Mouse (Mus musculus) ZHBTc4 (cell line): ENCODE measurements around the gene Lmna.

Source experiments
- DNase-seq: peaks from one replicate; pipeline ENCODE4 v3.0.0-alpha.2; 2011; ENCODE audit warnings: low read depth, low spot score

Lmna gene

DNA sequence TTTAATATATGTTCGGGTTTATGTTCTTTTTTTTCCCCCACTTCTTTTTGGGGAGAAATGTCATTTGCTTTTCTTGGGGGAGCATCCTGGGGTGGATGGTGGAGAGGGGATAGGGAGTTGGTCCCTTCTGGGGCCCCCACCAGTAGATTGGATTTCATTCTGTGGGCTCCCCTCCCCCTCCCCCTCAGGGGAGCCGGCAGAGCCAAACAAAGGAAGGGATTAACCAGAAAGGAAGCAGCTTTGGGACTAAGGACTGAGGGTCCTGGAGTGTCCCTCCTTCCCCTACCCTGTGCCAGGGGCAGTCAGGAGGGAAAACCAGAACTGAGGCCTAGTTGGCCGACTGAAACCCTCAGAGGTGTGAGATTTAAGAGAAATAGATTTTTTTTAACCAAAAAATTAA, 29.6 kb upstream of the Lmna start:
- no peak for DNase-seq

DNA sequence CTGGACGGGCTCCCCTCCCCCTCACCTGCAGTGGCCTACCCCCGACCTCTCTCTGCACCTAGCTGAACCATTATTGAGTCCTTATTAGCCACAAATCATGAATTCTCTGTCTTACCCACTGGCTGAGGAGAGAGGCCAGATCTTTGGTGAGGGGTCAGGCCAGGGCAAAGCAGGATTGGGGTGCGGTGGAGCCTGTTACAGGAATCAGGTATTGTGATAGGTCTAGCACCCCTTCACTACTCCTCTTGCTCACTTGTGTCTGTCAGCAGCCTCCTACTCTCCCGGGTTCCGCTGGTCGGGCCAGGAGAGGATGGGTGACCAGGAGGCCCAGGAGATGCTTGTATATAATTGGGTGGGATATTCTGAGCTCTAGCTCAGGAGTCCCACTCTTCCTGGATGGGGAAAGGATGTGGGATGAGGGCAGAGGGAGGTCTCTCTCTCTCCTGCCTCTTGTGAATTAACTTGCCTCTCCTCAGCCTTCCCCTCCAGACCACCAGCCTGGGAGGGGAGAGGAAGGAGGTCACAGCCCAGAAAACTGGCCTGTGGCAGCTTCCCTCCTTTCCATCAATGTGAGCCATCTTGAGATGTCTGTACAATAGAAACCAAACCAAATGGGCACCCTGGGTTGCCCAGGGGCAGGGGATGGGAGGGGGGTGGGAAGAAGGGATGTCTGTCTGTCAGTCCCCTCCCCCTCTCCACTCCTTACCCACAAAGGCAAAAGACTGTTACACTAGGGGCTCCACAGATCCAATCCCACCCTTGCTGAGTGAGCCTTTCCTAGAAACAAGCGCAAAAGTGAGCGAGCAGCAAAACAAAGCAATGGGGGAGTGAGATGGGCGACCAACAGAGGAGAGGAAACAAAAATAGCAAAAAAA, 28.8 kb upstream of the Lmna start:
- DNase-seq, result no peak

DNA sequence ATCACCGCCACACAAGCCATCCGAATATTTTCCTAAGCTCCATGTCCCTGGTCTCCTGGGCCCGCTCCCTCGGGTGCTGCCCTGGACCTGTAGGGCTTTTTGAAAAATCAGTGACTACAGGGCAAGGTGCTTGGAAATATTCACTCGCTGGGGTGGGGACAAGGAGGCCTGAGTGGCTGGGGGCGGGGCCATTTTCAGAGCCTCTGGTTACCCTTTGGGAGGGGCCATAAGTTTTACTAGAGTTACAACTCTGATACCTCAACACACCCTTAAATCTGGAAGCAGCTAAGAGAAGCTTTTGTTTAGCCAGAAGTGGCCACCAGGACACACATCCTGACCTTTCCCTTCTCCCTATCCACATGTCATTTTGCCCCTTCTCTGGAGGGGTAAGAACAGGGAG, 27.4 kb upstream of the Lmna start:
- DNase-seq, result no peak

DNA sequence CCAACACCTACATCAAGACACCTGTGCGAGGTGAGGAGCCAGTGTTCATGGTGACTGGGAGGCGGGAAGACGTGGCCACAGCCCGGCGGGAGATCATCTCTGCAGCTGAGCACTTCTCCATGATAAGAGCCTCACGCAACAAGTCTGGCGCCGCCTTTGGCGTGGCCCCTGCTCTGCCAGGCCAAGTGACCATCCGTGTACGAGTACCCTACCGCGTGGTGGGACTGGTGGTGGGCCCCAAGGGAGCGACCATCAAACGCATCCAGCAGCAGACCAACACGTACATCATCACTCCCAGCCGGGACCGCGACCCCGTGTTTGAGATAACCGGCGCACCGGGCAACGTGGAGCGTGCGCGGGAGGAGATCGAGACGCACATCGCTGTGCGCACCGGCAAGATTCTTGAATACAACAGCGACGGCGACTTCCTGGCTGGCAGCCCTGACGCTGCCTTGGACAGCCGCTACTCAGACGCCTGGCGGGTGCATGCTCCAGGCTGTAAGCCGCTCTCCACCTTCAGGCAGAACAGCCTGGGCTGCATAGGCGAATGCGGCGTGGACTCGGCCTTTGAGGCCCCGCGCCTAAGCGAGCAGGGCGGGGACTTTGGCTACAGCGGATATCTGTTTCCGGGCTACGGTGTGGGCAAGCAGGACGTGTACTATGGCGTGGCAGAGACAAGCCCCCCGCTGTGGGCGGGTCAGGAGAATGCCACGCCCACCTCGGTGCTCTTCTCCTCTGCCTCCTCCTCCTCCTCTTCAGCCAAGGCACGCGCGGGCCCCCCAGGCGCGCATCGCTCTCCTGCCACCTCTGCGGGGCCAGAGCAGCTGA, 26.6 kb upstream of the Lmna start:
- DNase-seq, result peak; percentile 82

DNA sequence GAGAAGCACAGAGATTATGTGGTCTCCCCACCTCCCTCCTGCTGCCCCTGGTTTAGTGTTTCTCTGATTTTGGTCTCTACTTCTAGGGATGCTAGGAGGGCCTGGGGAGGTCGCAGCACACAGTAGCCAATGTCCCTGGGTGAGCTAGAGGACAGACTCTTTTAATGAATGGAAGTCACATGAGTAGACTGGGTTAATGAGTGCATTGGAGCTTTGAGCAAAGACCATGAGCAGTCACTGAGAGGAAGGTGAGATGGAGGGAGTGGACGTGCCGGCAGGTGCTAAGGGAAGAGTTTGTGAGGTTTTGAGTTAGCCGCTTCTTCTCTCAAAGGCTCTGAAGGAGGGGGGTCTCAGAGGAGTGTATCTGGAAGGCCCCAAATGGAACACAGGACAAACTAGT, 25.8 kb upstream of the Lmna start:
- no peak for DNase-seq

DNA sequence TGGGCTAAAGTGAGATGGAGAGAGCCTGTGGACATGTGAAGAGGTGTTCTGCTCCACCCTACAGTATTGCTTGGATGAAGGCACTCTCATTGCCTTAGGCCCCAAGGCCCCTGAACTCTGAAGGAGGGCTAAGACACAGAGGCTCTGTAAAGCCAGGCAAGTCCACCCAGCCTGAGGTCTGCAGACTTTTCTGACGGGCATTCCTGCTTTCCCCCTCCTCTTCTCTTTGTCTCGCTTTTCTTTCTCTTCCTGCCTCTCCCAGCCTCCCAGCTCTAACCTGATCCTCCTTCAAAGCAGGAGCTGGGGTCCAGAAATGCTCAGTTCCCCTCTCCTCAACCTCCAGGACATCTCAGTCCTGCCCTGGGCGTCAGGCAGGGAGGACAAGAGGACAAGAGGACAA, 25.2 kb upstream of the Lmna start:
- no peak for DNase-seq

DNA sequence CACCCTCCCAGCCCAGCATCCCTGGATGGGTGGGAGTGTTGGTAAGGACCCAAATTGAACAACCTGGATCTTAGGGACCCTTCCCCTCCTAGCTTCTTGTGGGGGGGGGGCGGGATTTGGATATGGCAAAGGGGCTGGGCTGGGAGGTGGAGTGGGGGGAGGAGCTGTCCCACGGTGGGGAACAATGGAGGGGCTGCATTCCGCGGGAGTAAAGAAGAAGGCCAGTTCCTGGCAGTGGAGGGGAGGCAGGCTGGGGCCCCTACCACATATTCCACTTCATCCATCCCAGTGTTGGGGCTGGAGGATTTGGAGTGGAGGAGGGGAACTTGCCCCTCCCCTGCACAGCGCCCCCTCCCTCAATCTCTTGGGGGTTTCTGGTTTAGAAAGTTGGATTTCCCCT, 23.9 kb upstream of the Lmna start:
- DNase-seq, result no peak

DNA sequence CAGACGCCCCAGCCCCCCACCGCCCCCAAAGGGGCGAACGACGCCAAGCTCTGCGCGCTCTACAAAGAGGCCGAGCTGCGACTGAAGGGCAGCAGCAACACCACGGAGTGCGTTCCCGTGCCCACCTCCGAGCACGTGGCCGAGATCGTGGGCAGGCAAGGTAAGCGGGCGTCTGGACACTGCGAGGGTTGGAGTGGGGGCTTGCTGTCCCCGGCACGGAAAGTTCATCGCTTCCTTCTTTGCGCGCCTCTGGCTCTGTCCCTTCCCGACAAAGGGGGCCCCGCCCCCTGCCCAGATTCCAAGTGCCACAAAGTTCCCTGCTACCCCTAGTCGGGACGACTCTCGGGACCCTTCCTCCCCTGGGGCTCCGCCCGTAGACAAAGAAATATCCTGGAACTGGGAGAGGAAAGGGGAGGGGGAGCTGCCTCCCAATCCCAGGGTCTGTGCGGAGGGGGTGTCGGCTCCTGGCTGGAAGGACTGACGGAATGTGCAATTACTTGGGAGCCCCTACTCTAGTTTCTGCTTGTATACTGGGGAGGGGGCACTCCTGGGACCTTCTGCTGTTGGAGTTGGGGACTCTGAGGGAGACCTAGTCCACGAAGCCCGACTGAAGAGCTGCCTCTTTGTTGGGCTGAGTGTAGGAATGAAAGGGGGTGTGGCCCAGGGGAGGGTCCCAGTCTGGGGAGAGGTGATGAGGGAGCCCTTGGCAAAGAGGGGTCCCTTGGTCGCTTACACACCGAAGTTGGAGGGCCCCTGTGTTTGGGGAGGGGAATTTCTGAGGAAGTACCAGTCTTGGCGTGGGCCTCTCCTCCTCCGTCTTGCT, 23.1 kb upstream of the Lmna start:
- peak; percentile 69 for DNase-seq

DNA sequence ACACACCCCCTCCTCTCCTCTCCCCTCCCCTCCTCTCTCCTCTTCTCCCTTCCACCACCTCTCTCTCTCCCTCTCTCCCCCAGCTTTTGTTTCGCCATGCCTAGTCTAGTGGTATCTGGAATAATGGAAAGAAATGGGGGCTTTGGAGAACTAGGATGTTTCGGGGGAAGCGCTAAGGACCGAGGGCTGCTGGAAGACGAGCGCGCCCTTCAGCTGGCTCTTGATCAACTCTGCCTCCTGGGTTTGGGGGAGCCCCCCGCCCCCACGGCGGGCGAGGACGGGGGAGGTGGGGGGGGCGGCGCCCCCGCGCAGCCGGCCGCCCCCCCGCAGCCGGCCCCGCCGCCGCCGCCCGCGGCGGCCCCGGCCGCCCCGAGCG, 22.5 kb upstream of the Lmna start, which contains the start of gene Mex3a:
Gene Mex3a (plus strand): TSS at position 97 of the 376 bp plus-strand sequence.
- no peak for DNase-seq

DNA sequence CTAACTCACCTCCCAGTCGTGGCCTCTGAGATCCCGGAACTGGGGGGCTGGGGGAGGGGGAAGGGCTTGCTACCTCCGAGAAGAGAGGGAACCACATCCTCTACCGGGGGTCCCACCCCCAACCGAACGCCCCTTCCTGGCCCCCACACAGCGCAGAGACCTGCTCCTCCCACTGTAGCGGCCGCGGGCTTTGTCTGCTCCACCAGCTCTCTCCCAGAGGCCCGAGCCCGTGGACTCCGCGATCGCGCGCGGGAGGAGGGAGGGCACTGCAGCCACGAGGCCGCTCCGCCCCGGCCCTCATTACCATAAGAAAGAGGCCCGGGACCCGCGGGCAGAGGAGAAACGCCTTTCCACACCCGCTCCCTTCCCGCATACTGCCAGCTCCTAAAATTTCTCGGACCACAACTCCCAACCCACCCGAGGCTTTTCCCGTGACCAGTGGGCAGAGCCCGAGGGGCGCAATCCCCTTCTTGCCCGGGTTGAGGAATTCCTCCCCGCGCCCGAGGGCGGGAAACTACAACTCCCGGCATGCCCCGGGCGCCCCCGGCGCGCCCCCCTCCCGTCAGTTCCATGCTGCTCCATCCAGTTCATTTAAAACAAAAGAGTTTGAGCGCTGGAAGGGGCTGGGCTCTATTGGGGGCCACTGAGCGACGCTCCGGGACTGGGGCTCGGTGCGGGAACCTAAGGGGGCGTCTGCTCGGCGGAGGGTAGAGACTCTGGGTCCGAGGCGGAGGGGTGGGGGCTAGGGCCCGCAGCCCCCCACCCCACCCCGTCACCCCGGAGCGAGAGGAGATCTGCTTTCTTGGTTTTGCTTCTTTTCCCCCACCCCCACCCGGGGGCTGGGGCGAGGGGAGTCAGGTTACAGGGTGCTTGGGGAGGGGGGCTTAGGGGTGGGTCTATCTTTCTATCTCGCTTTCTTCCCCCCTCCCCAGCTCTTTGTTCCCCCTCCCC, 21.9 kb upstream of the Lmna start:
- DNase-seq, result peak; percentile 94

DNA sequence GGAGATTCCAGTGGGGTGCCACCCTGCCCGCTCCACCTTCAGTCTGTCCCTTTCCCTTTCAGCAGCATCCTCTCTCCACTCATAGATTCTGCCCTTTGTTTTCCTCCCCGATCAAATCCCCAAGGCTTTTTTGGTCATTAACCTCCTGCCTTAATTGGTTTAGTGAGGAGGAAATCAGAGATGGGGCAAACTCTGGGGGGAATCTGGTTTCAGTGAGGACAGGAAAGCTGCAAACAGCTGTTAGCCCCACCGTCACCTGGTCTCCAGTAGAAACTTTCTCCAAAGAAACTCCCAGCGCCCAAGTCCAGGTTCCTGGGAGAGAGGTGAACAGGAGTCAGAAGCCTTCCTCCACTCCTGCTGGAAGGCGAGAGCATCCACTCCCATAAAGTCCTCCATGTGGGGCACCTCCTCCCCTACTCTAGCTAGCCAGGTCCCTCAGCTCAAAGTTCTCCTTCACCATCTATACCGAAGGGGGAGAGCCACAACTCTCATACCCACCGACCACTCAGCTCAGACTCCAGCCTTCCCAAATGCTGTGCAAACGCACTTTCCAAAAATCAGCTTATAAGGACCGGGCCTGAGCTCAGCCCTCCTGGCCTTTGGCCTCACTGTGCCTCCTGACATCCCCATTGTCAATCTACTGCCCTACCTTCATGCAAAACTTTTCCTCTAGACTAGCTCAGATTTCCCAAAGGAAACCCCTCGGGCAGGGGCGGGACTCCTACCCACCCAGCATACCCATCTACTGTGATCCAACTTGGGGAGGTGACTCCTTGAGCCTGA, 20.5 kb upstream of the Lmna start:
- peak; percentile 90 for DNase-seq

DNA sequence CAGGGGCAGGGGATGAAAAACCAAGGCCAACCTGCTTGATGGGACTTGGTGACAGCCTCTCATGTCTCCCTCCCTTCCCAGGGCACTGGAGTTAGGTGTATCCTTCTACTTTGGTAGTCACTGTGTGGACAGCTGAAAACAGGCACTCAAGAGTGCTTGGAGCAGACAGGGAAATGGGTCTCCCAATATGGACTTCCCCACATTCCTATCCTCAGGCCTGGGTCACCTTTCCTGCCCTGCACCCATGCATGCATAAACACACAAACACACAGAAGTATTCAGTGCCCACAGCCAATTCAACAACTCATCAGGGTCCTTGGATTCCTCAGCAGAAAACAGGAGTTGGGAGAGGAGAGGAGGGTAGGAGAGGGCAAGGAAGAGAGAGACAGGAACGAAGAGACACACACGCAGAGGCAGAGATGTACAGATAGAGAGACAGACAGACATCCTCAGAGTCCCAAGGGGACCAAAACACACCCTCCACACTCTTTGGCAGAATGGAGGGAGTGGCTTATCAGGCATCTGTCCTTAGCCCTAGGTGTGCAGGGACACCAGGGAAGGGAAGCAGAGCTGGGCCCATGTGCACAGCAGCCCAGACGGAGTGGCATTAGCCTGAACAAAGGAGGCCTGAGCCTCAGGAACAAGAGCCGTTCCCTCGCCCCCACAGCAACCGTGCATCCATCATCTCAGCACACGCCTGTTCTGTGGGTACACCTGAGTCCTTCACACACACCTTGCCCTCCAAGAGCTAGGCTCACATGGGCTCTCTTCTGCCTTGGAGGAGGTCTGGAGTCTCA, 19.6 kb upstream of the Lmna start:
- no peak for DNase-seq

DNA sequence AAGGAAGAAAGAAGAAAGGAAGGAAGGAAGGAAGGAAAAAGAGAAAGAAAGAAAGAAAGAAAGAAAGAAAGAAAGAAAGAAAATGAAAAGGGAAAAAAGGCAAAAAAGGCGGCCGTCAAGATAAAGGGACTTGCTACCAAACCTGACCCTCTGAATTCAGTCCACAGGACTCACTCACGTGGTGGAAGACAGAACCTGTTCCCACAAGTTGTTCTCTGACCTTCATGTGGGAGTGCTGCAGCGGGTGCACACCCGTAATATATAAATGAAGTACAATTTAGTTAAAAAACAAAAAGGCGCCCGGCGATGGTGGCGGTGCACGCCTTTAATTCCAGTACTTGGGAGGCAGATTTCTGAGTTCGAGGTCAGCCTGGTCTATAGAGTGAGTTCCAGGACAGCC, 18.9 kb upstream of the Lmna start:
- DNase-seq, result no peak

DNA sequence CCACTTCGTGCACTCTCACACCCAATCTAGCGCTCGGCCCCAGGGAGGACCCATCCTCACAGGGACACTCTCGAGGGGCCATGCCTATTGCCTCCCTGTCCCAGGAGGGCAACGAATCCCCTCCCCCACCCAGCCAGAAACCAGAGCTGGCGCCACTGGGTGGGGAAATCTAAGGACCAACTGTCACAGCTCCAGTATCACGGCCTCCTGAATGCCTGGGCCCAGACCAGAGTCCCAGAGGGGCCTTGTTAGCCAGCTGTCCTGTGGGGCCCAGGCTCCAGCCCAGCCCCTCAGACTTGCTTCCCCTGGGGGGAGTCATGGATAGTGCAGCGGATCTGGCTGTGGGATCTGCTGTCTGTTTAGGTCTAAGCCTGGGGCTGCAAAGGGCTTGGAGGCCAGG, 17.8 kb upstream of the Lmna start:
- no peak for DNase-seq

DNA sequence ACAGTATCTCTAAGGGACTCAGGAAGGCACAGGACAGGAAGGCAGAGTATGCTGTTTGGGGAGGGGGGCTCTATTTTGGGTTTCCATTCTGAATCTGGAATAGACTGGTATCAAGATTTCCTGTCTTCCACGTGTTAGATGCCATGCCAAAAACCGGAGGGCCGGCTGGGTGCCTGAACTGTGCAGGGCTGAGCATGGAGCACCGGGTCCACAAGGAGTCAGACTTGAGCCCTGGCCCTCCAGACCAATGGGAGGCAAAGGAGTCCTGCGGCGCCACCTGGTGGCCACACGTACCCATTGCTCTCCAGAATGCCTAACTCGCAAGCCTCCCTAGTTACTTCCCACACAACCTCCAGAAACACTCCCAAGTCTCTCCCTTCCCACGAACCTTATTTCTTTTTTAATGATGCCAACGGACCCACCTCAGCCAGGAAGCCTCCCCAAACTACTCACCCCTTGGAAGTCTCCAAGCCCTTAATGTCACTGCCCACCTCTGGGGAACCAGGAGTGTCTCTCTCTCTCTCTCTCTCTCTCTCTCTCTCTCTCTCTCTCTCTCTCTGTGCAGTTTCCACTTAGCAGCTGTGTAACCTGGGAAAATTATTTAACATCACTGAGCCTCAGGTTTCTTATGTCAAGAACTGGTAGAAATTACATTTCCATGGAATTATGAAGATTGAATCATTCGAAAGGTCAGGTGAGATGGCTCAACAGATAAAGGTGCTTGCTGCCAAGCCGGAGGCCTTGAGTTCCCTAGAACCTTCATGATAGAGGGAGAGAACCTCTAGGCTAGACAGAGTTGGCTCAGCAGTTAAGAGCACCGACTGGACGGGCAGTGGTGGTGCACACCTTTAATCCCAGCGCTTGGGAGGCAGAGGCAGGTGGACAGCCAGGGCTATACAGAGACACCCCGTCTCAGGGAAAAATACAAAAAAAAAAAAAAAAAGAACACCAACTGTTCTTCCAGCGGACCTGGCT, 16.7 kb upstream of the Lmna start:
- DNase-seq, result peak; percentile 95

DNA sequence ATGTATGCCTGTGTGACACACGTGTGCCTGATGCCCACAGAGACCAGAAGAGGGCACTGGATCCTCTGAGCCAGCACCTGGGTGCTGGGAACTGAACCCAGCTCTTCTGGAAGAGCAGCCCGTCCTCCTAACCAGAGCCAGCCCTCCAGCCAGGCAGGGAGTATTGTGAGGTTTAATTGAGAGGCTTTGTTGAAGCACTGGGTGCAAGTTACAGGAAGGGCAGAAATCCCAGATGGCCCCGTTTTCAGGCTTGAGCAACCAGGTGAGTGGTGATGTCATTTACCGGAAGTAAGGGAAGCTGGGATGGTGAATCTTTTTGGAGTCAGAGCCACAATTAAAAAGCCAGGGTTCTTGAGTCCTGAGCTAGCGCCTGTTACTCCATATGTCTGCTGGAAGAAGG, 15.3 kb upstream of the Lmna start:
- no peak for DNase-seq

DNA sequence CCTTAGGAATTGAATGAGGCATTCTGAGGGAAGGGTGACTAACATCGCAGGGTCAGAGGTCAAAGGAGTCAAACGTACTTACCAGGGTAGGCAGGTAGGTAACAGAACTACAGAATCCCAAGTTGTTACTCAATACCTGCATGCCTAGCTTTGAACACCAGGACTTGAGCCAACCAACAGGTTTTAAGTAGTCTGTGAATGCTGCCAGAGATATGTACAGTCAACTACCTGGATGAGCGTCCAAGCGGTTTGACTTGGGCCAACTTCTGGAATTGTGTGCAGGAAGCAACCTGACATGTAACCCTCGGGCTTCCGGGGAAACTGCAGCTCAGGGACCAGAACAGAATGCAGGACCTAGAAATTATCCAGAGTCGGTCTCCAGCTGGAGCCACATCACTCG, 13.3 kb upstream of the Lmna start:
- no peak for DNase-seq

DNA sequence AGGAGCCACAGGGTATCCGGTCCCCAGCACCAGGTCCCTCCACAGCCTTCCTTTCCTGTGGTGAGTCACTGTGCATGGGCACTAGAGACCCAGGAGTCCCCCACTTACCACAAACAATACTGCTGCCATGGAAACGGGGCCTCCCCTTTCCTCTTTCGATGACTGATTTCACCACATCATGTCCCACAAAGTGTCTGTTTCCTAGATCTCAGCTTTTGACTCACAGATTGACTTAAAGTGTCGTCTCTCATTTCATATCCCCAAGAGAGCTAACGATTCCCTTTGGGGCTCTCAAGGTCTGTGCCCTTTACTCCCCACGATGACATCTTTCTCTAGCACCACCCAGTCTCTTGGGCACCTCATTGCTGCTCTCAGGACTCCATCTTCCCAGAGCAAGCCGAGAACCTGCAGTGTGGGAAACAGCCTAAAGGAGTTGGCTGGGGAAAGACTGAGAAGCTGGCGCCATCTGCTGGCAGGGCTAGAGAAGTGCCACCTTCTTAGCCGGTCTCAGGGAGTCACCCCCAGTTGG, 12.1 kb upstream of the Lmna start:
- peak; percentile 86 for DNase-seq
